Mouse (Mus musculus): Measurements from ENCODE around the gene Cracr2a.

- TF ChIP-seq POLR2A (IDR thresholded peaks at IDR 0.05; ENCODE audit: low read depth, low read length) (no peak), CTCF (IDR thresholded peaks at IDR 0.05; ENCODE audit: extremely low read depth, insufficient read depth, insufficient read length, insufficient replicate concordance) (no peak)
Observed at GRCm38 (mm10) chr6:127573779-127574463, 12.8 kb downstream of the Cracr2a start.
